Mouse (Mus musculus) ES-Bruce4 (cell line): ENCODE results near the gene Peli2. TPM values are rescaled to one million over a fixed set of nuclear protein-coding genes. Genes with fewer than 3 reads are reported as not detected.

Source experiments
- H3K27ac ChIP-seq: 2 replicates; pipeline ENCODE4 v1.5.1; 2012; ENCODE audit warnings: low read length, inconsistent platforms; ENCODE audit not compliant: insufficient read depth
- H3K27me3 ChIP-seq: 2 replicates; pipeline ENCODE4 v1.6.1; 2012; ENCODE audit warnings: mild to moderate bottlenecking, low read length, inconsistent platforms; ENCODE audit not compliant: control insufficient read depth, poor library complexity, insufficient read depth, severe bottlenecking
- H3K36me3 ChIP-seq: 2 replicates; pipeline ENCODE4 v1.6.1; 2012; ENCODE audit warnings: inconsistent platforms, mild to moderate bottlenecking, low read length, moderate library complexity; ENCODE audit not compliant: control insufficient read depth, poor library complexity, insufficient read depth, severe bottlenecking
- H3K4me1 ChIP-seq: one replicate; pipeline ENCODE4 v1.8.1; 2011; ENCODE audit warnings: low read length; ENCODE audit not compliant: control insufficient read depth, insufficient read depth
- H3K4me3 ChIP-seq: 2 replicates; pipeline ENCODE4 v1.5.1; 2011; ENCODE audit warnings: low read depth, mild to moderate bottlenecking, low read length
- H3K9ac ChIP-seq: 2 replicates; pipeline ENCODE4 v1.6.1; 2012; ENCODE audit warnings: low read depth, mild to moderate bottlenecking, inconsistent platforms; ENCODE audit not compliant: poor library complexity, severe bottlenecking
- H3K9me3 ChIP-seq: replicated peaks from 2 replicates; pipeline ENCODE4 v1.6.1; 2012; ENCODE audit warnings: mild to moderate bottlenecking, low read length, inconsistent platforms; ENCODE audit not compliant: control insufficient read depth, poor library complexity, insufficient read depth, severe bottlenecking
- CTCF ChIP-seq: IDR thresholded peaks from one replicate; pipeline ENCODE4 v1.8.1; 2011; ENCODE audit warnings: low read depth, low read length
- EP300 ChIP-seq: IDR thresholded peaks from 2 replicates; pipeline ENCODE4 v1.6.1; 2011; ENCODE audit warnings: low read depth, low read length; ENCODE audit not compliant: insufficient read depth
- POLR2A ChIP-seq: IDR thresholded peaks from one replicate; pipeline ENCODE4 v1.8.1; 2011; ENCODE audit warnings: low read length; ENCODE audit not compliant: insufficient read depth
- polyA plus RNA-seq: library from polyadenylated mRNA; stranded (reverse); fragments of >200 nt; gene quantifications from 2 replicates; pipeline ENCODE4 v1.2.4, GENCODE M21; 2011; ENCODE audit warnings: low read depth; ENCODE audit not compliant: missing spikeins, insufficient read depth, insufficient read length

The Peli2 gene
- polyA plus RNA-seq, 1 experiment: 7.4 TPM

- Histone ChIP-seq H3K9ac (no peak overlapping the region), H3K27me3 (no peaks in the 10 kb centered on the region), H3K4me3 (no peak overlapping the region), H3K4me1 (no peaks in the 10 kb centered on the region), H3K27ac (no peak overlapping the region), H3K36me3 (no peaks in the 10 kb centered on the region), H3K9me3 (no peaks in the 10 kb centered on the region)
- no peak for TF ChIP-seq EP300
- TF ChIP-seq POLR2A: no peak
- no peak for TF ChIP-seq CTCF
Measured at GRCm38 (mm10) chr14:48106453-48106852, 14.2 kb upstream of the Peli2 start.

GRCm38 (mm10) chr14:48117986-48118385 lies 2.6 kb upstream of the Peli2 start:
- no peaks in the 10 kb centered on the region for H3K36me3 ChIP-seq
- H3K4me1 ChIP-seq: no peaks in the 10 kb centered on the region
- H3K9ac ChIP-seq: no peak overlapping the region
- H3K27ac ChIP-seq: no peak overlapping the region
- H3K4me3 ChIP-seq: no peak overlapping the region
- no peak for TF ChIP-seq CTCF
- no peak for TF ChIP-seq POLR2A
- TF ChIP-seq EP300: no peak
- peaks cover 10% of the 10 kb centered on the region for H3K27me3 ChIP-seq
- peaks cover 7% of the 10 kb centered on the region; the same call in 1 of the 2 replicates for H3K9me3 ChIP-seq

DNA sequence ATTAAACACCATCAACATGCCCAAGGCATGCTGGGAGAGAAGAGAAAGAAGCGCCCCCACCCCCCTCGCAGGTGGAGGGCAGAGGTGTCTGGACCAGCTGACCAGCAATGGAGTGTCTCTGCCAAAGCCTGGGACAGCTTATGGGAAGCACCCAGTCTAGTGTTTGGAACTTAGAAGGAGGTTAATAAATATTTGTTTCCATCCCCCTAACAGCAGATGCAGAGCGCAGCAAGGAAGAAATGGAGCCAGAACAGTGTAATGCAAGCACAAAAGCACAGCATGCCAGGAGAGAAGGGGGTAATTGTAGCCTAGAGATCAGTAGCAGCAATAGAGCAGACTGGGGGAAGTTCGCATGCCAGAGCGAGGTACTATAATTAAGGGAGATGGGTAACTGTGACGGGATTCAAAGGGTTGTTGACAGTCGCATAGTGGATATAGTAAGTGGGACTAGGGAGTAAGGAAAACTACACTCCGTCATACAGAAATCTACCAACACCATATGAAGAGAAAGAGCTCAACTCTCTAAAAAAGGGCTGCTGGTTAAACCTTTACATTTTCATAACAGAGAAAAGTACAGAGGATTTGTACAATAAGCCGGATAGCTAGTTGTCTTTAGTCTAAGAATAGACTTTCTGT lies 1.5 kb upstream of the Peli2 start:
- H3K27me3 ChIP-seq: peaks cover 10% of the 10 kb centered on the region
- H3K36me3 ChIP-seq: no peaks in the 10 kb centered on the region
- TF ChIP-seq EP300 (no peak), POLR2A (no peak), CTCF (no peak)
- H3K9ac ChIP-seq: no peak overlapping the region
- H3K4me1 ChIP-seq: no peaks in the 10 kb centered on the region
- H3K27ac ChIP-seq: no peak overlapping the region
- H3K4me3 ChIP-seq: no peak overlapping the region
- peaks cover 7% of the 10 kb centered on the region; the same call in 1 of the 2 replicates for H3K9me3 ChIP-seq

- H3K27ac ChIP-seq: no peak overlapping the region
- H3K9me3 ChIP-seq: peaks cover 7% of the 10 kb centered on the region; the same call in 1 of the 2 replicates
- H3K36me3 ChIP-seq: no peaks in the 10 kb centered on the region
- peaks cover 10% of the 10 kb centered on the region for H3K27me3 ChIP-seq
- no peak overlapping the region for H3K4me3 ChIP-seq
- no peak for TF ChIP-seq POLR2A
- no peak for TF ChIP-seq CTCF
- TF ChIP-seq EP300: no peak
- no peaks in the 10 kb centered on the region for H3K4me1 ChIP-seq
- no peak overlapping the region; the same call in 1 of the 2 replicates for H3K9ac ChIP-seq
Measured at GRCm38 (mm10) chr14:48119648-48120270, 864 bp upstream of the Peli2 start.

DNA sequence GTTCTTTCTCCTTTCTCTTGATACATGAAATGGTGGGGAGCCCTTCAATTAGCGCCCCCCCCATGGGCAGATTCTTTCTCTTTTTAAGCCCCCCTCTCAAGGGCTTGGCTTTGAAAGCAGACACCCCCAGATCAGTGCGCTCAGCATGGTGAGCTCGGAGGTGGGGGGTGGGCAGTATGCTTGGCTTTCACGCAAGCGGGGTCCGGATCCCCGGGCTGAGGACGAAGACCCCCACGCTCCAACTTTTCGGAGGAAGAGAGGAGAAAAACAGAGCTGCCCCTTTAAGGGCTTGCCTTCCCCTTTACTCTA lies 226 bp upstream of the Peli2 start:
- Histone ChIP-seq H3K27me3 (peaks cover 10% of the 10 kb centered on the region), H3K4me1 (no peaks in the 10 kb centered on the region)

DNA sequence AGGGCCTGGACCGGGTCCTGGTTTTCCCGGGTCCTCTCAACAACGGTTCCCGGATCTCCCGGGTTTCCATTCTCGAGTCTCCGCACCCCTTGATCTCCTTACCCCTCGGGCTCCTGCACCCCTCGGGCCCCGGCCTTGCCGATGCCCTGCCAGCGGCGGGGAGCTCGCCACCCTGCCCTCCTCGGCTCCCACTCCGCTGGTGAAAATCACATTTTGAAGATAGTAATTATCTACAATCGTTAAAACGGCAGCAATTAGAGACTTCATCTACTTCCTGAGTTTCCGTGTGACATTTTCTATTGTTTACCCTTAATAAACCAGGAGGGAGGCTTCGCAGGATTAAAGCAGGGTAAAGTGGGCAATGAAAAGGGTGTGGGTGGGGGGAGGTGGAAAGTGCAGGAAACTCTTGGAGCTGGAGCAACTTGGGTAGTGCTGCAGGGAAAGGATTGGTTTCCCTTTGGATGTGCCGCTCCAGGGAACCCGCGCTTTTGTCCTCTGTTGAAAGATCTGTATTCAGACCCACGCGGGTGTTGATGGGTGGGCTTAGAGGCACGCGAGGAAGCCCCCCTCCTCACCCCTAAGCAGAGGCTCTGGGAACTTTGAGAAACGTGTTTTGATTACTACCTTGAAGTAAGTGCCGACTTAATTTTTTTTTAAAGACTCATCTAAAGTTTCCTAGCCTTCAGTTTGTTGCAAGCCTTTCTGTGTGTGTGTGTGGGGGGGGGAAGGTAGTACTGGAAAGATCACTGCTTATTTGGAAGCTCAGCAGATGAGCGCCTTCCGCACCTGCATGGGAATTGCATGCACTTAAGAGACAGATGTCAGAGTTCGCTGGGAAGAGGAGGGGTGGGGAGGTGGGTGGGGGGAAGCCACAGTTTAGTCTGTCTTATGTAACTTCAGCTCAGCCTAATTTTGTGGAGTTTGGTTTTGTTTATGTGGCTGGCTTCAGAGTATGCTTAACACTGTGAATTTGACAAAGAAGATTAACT lies 1.2 kb downstream of the Peli2 start:
- H3K36me3 ChIP-seq: no peaks in the 10 kb centered on the region
- H3K4me3 ChIP-seq: peak overlapping the region; percentile 95
- TF ChIP-seq CTCF: no peak
- no peak for TF ChIP-seq EP300
- TF ChIP-seq POLR2A: no peak
- no peaks in the 10 kb centered on the region for H3K4me1 ChIP-seq
- H3K27ac ChIP-seq: no peak overlapping the region
- H3K9me3 ChIP-seq: peaks cover 7% of the 10 kb centered on the region; the same call in 1 of the 2 replicates
- H3K27me3 ChIP-seq: peaks cover 10% of the 10 kb centered on the region
- H3K9ac ChIP-seq: peak overlapping the region; percentile 99

More for the DNA sequence above, 226 bp upstream of the Peli2 start:
- Histone ChIP-seq H3K4me3 (peak overlapping the region; percentile 94), H3K36me3 (no peaks in the 10 kb centered on the region), H3K9me3 (peaks cover 7% of the 10 kb centered on the region; the same call in 1 of the 2 replicates), H3K27ac (no peak overlapping the region), H3K9ac (peak overlapping the region; percentile 99)
- TF ChIP-seq CTCF: no peak
- TF ChIP-seq POLR2A: no peak
- TF ChIP-seq EP300: no peak
